Mouse (Mus musculus) ES-Bruce4 (cell line): Measurements from ENCODE around the gene Tmem176a.

Experiments used
- CTCF ChIP-seq: IDR thresholded peaks from one replicate; pipeline ENCODE4 v1.8.1; 2011; ENCODE audit warnings: low read depth, low read length
- EP300 ChIP-seq: IDR thresholded peaks from 2 replicates; pipeline ENCODE4 v1.6.1; 2011; ENCODE audit warnings: low read depth, low read length; ENCODE audit not compliant: insufficient read depth
- POLR2A ChIP-seq: IDR thresholded peaks from one replicate; pipeline ENCODE4 v1.8.1; 2011; ENCODE audit warnings: low read length; ENCODE audit not compliant: insufficient read depth

- TF ChIP-seq CTCF: no peak
- no peak for TF ChIP-seq EP300
- TF ChIP-seq POLR2A: no peak
Measured at GRCm38 (mm10) chr6:48828976-48829375, 11.7 kb upstream of the Tmem176a start.
